Mouse (Mus musculus): ENCODE data around the gene Olfr1197. TPM values are rescaled to one million over a fixed set of nuclear protein-coding genes. Genes with fewer than 3 reads are reported as not detected.

Olfr1197 gene
- polyA plus RNA-seq (2015; fragmentation: Illumina TruSeq; extraction: RNeasy Lipid Tissue Mini Kit (QIAGEN cat#74804); ENCODE audit: insufficient read depth, low read depth, low replicate concordance): not detected

DNA sequence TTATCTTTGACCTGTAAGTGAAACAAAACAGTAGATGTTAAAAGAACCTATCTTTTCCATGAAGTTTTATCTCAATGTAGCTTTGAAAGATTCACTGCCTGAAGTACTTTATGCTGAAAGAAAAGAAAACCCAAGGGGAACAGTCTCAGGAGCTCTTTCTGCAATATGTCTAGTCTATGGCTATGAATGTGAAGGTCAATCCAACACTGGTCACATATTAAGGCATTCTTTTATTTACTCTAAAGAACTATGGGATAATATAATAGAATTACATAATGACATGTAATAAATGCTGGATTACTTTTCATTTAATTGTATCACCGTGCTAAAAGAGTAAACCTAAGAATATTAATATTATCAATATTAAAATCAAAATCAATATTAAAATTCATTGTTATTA, at the start of gene Olfr1197:
Gene Olfr1197 (minus strand): TSS at position 101 of the 400 bp plus-strand sequence.

DNA sequence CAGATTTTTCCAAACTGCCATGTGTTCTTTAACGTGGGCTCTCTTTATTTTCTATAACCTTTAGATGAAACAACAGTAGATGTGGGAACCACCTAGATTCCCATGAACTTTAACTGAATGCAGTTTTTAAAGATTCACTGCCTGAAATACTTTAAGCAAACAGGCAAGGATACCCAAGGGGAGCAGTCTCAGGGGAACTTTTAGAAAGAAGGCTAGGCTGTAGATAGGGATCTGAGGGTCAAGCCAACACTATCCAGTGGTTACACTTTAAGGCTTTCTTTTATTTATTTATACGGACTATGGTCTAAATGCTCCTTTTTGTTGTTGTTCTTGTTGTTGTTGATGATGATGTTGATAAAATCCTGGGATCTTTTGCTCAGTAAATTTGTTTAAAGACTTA, 38.2 kb upstream of the Olfr1197 start, which contains the start of gene Olfr1200:
Gene Olfr1200 (minus strand): TSS at position 101 of the 400 bp plus-strand sequence.

DNA sequence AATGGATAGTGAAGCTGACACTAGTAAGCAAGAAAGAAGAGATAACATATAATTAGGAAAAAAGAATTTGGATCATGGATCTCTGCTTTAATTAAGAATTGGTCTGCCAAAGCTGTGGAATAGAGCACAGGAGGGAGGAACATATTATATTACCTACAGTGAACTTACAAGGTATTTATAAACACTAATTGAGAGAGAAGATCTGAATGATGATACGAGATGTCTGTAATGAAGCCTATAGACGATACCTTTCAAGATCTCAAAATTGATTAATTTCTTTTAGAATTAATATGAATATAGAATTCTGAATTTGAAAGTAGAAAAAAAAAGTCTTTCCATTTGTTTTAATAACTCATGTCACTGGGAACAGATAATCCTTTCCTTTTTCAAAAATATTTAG, 28.2 kb upstream of the Olfr1197 start, which contains the start of gene Olfr1199:
Gene Olfr1199 (minus strand): TSS at position 101 of the 400 bp plus-strand sequence.

DNA sequence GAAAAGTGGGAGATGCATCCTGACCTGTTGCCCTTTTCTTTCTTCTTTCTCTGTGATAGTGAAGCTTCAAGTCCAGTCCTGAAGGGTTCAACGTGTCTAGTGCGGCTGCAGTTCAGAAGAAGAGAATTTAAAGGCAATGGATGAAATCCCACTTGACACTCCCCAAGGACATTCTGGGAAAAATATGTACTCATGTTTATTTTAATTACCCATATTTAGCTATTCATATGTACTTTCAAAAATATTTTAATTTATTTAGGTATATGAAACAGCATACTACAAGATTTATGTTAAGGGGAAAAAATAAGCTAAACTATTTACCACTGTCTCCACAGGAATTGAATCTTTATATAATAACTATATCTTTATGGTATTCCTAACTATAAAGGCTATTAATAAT, 19.1 kb upstream of the Olfr1197 start, which contains the start of gene Olfr1198:
Gene Olfr1198 (minus strand): TSS at position 101 of the 400 bp plus-strand sequence.

DNA sequence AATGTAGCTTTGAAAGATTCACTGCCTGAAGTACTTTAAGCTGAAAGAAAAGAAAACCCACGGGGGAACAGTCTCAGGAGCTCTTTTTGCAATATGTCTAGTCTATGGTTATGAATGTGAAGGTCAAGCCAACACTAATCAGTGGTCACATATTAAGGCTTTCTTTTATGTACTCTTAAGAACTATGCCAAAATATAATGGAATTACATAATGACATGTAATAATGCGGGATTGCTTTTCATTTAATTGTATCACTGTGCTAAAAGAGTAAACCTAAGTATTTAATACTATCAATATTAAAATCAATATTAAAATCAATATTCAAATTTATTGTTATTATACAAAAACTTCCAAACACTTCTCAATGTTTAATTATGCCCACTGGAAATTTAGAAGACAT, 27.7 kb downstream of the Olfr1197 start, which contains the start of gene Olfr1196:
Gene Olfr1196 (minus strand): TSS at position 101 of the 400 bp plus-strand sequence.

DNA sequence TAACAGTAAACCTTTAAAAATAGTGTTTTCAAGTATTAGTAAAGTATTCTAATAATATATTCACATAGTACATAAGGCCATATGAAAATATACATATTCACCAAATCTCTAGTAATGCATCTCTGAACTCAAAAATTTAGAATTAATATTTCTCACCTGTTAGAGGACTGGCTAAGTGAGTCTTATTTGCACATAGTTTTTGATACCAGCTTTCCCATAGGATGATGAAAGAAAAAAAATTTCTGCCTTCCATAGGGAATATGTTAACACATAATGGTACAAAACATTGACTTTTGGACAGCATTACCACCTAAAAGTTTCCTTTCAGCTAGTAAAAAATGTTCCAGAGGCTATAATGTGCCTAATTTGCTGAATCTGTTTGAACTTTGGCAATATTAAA, 43.1 kb downstream of the Olfr1197 start, which contains the start of gene Olfr1195:
Gene Olfr1195 (minus strand): TSS at position 101 of the 400 bp plus-strand sequence.

Other genes starting within 250 kb of the Olfr1197 start
- gene Olfr1184, start 248.8 kb downstream of the Olfr1197 start, polyA plus RNA-seq (2015; fragmentation: Illumina TruSeq; extraction: RNeasy Lipid Tissue Mini Kit (QIAGEN cat#74804); ENCODE audit: insufficient read depth, low read depth, low replicate concordance): not detected
- gene Olfr1185-ps1, start 239.0 kb downstream of the Olfr1197 start, polyA plus RNA-seq (2015; fragmentation: Illumina TruSeq; extraction: RNeasy Lipid Tissue Mini Kit (QIAGEN cat#74804); ENCODE audit: insufficient read depth, low read depth, low replicate concordance): not detected
- not detected for gene Olfr1186, start 213.8 kb downstream of the Olfr1197 start, polyA plus RNA-seq (2015; fragmentation: Illumina TruSeq; extraction: RNeasy Lipid Tissue Mini Kit (QIAGEN cat#74804); ENCODE audit: insufficient read depth, low read depth, low replicate concordance)
- not detected for gene Olfr1188, start 175.4 kb downstream of the Olfr1197 start, polyA plus RNA-seq (2015; fragmentation: Illumina TruSeq; extraction: RNeasy Lipid Tissue Mini Kit (QIAGEN cat#74804); ENCODE audit: insufficient read depth, low read depth, low replicate concordance)
- gene Olfr1189, start 145.9 kb downstream of the Olfr1197 start, polyA plus RNA-seq (2015; fragmentation: Illumina TruSeq; extraction: RNeasy Lipid Tissue Mini Kit (QIAGEN cat#74804); ENCODE audit: insufficient read depth, low read depth, low replicate concordance): not detected
- not detected for gene Olfr1191-ps1, start 91.8 kb downstream of the Olfr1197 start, polyA plus RNA-seq (2015; fragmentation: Illumina TruSeq; extraction: RNeasy Lipid Tissue Mini Kit (QIAGEN cat#74804); ENCODE audit: insufficient read depth, low read depth, low replicate concordance)
- not detected for gene Olfr1192-ps1, start 83.9 kb downstream of the Olfr1197 start, polyA plus RNA-seq (2015; fragmentation: Illumina TruSeq; extraction: RNeasy Lipid Tissue Mini Kit (QIAGEN cat#74804); ENCODE audit: insufficient read depth, low read depth, low replicate concordance)
- gene Olfr1193, start 56.7 kb downstream of the Olfr1197 start, polyA plus RNA-seq (2015; fragmentation: Illumina TruSeq; extraction: RNeasy Lipid Tissue Mini Kit (QIAGEN cat#74804); ENCODE audit: insufficient read depth, low read depth, low replicate concordance): not detected
- not detected for gene Olfr1195, start 43.2 kb downstream of the Olfr1197 start, polyA plus RNA-seq (2015; fragmentation: Illumina TruSeq; extraction: RNeasy Lipid Tissue Mini Kit (QIAGEN cat#74804); ENCODE audit: insufficient read depth, low read depth, low replicate concordance)
- not detected for gene Olfr1196, start 27.8 kb downstream of the Olfr1197 start, polyA plus RNA-seq (2015; fragmentation: Illumina TruSeq; extraction: RNeasy Lipid Tissue Mini Kit (QIAGEN cat#74804); ENCODE audit: insufficient read depth, low read depth, low replicate concordance)
- not detected for gene Olfr1198, start 19.0 kb upstream of the Olfr1197 start, polyA plus RNA-seq (2015; fragmentation: Illumina TruSeq; extraction: RNeasy Lipid Tissue Mini Kit (QIAGEN cat#74804); ENCODE audit: insufficient read depth, low read depth, low replicate concordance)
- not detected for gene Olfr1199, start 28.1 kb upstream of the Olfr1197 start, polyA plus RNA-seq (2015; fragmentation: Illumina TruSeq; extraction: RNeasy Lipid Tissue Mini Kit (QIAGEN cat#74804); ENCODE audit: insufficient read depth, low read depth, low replicate concordance)
- not detected for gene Olfr1200, start 38.1 kb upstream of the Olfr1197 start, polyA plus RNA-seq (2015; fragmentation: Illumina TruSeq; extraction: RNeasy Lipid Tissue Mini Kit (QIAGEN cat#74804); ENCODE audit: insufficient read depth, low read depth, low replicate concordance)
- not detected for gene Olfr1201, start 60.7 kb upstream of the Olfr1197 start, polyA plus RNA-seq (2015; fragmentation: Illumina TruSeq; extraction: RNeasy Lipid Tissue Mini Kit (QIAGEN cat#74804); ENCODE audit: insufficient read depth, low read depth, low replicate concordance)
- gene Olfr1202, start 82.1 kb upstream of the Olfr1197 start, polyA plus RNA-seq (2015; fragmentation: Illumina TruSeq; extraction: RNeasy Lipid Tissue Mini Kit (QIAGEN cat#74804); ENCODE audit: insufficient read depth, low read depth, low replicate concordance): not detected
- gene Olfr1205, start 97.4 kb upstream of the Olfr1197 start, polyA plus RNA-seq (2015; fragmentation: Illumina TruSeq; extraction: RNeasy Lipid Tissue Mini Kit (QIAGEN cat#74804); ENCODE audit: insufficient read depth, low read depth, low replicate concordance): not detected
- gene Olfr1204, start 116.9 kb upstream of the Olfr1197 start, polyA plus RNA-seq (2015; fragmentation: Illumina TruSeq; extraction: RNeasy Lipid Tissue Mini Kit (QIAGEN cat#74804); ENCODE audit: insufficient read depth, low read depth, low replicate concordance): not detected
- not detected for gene Olfr1206, start 130.9 kb upstream of the Olfr1197 start, polyA plus RNA-seq (2015; fragmentation: Illumina TruSeq; extraction: RNeasy Lipid Tissue Mini Kit (QIAGEN cat#74804); ENCODE audit: insufficient read depth, low read depth, low replicate concordance)
- gene Olfr1208, start 169.9 kb upstream of the Olfr1197 start, polyA plus RNA-seq (2015; fragmentation: Illumina TruSeq; extraction: RNeasy Lipid Tissue Mini Kit (QIAGEN cat#74804); ENCODE audit: insufficient read depth, low read depth, low replicate concordance): not detected
- not detected for gene Olfr1209, start 182.8 kb upstream of the Olfr1197 start, polyA plus RNA-seq (2015; fragmentation: Illumina TruSeq; extraction: RNeasy Lipid Tissue Mini Kit (QIAGEN cat#74804); ENCODE audit: insufficient read depth, low read depth, low replicate concordance)
- gene Olfr1211, start 205.7 kb upstream of the Olfr1197 start, polyA plus RNA-seq (2015; fragmentation: Illumina TruSeq; extraction: RNeasy Lipid Tissue Mini Kit (QIAGEN cat#74804); ENCODE audit: insufficient read depth, low read depth, low replicate concordance): not detected
- not detected for gene Olfr1212, start 221.6 kb upstream of the Olfr1197 start, polyA plus RNA-seq (2015; fragmentation: Illumina TruSeq; extraction: RNeasy Lipid Tissue Mini Kit (QIAGEN cat#74804); ENCODE audit: insufficient read depth, low read depth, low replicate concordance)
- not detected for gene Gm13762, start 247.9 kb upstream of the Olfr1197 start, polyA plus RNA-seq (2015; fragmentation: Illumina TruSeq; extraction: RNeasy Lipid Tissue Mini Kit (QIAGEN cat#74804); ENCODE audit: insufficient read depth, low read depth, low replicate concordance)